Mouse (Mus musculus) CD4-positive helper T cell, adult 2 months (primary cell): Measurements from ENCODE around the gene Atad1.
"Not testable (repeated sequence)": the region's sequence is repeated elsewhere in the genome, so short reads cannot be mapped to it uniquely, and the experiment has no call there.

Source experiments
- DNase-seq: peaks from one replicate; pipeline ENCODE4 v3.0.0-alpha.2; 2012; ENCODE audit warnings: low read depth, missing footprints, low spot score

The Atad1 gene

GRCm38 (mm10) chr19:32680894-32681293 is 58.7 kb downstream of the Atad1 start:
- DNase-seq = peak; percentile 65

- DNase-seq = no peak
These were observed 63.8 kb downstream of the Atad1 start for GRCm38 (mm10) chr19:32675766-32676165.

GRCm38 (mm10) chr19:32667830-32668229 is 71.8 kb downstream of the Atad1 start:
- DNase-seq = not testable (repeated sequence)

GRCm38 (mm10) chr19:32665243-32665642 is 74.3 kb downstream of the Atad1 start:
- DNase-seq = no peak

GRCm38 (mm10) chr19:32662936-32663335 is 76.7 kb downstream of the Atad1 start:
- DNase-seq = no peak

- DNase-seq = no peak
These were observed 80.2 kb downstream of the Atad1 start for GRCm38 (mm10) chr19:32659346-32659745.

- DNase-seq = no peak
These were observed 85.8 kb downstream of the Atad1 start for GRCm38 (mm10) chr19:32653630-32654362.

- no peak for DNase-seq
These were observed 86.5 kb downstream of the Atad1 start for GRCm38 (mm10) chr19:32653122-32653521.

GRCm38 (mm10) chr19:32651046-32651445 is 88.5 kb downstream of the Atad1 start:
- DNase-seq = no peak

- no peak for DNase-seq
These were observed 91.5 kb downstream of the Atad1 start for GRCm38 (mm10) chr19:32648019-32648571.

GRCm38 (mm10) chr19:32646382-32646781 is 93.2 kb downstream of the Atad1 start:
- DNase-seq = no peak

GRCm38 (mm10) chr19:32645939-32646338 is 93.6 kb downstream of the Atad1 start:
- no peak for DNase-seq

GRCm38 (mm10) chr19:32643642-32644041 is 95.9 kb downstream of the Atad1 start:
- no peak for DNase-seq

GRCm38 (mm10) chr19:32641995-32642394 is 97.6 kb downstream of the Atad1 start:
- no peak for DNase-seq

GRCm38 (mm10) chr19:32641535-32641934 is 98.1 kb downstream of the Atad1 start:
- no peak for DNase-seq

GRCm38 (mm10) chr19:32638276-32638903 is 101.2 kb downstream of the Atad1 start:
- DNase-seq = no peak

GRCm38 (mm10) chr19:32637357-32638275 is 102.0 kb downstream of the Atad1 start:
- no peak for DNase-seq

GRCm38 (mm10) chr19:32634916-32635315 is 104.7 kb downstream of the Atad1 start:
- DNase-seq = no peak

GRCm38 (mm10) chr19:32628572-32629132 is 110.9 kb downstream of the Atad1 start:
- DNase-seq = no peak

- DNase-seq = no peak
These were observed 112.0 kb downstream of the Atad1 start for GRCm38 (mm10) chr19:32627631-32628030.

- DNase-seq = no peak
These were observed 112.7 kb downstream of the Atad1 start for GRCm38 (mm10) chr19:32626768-32627331.
